Mouse (Mus musculus): ENCODE data around the gene Pdpk1. TPM values are rescaled to one million over a fixed set of nuclear protein-coding genes. Genes with fewer than 3 reads are reported as not detected.
"Not testable (repeated sequence)": the region's sequence is repeated elsewhere in the genome, so short reads cannot be mapped to it uniquely, and the experiment has no call there.

Pdpk1 gene
- polyA plus RNA-seq, 1 experiment from 2014 or later: 41.2 TPM

DNA sequence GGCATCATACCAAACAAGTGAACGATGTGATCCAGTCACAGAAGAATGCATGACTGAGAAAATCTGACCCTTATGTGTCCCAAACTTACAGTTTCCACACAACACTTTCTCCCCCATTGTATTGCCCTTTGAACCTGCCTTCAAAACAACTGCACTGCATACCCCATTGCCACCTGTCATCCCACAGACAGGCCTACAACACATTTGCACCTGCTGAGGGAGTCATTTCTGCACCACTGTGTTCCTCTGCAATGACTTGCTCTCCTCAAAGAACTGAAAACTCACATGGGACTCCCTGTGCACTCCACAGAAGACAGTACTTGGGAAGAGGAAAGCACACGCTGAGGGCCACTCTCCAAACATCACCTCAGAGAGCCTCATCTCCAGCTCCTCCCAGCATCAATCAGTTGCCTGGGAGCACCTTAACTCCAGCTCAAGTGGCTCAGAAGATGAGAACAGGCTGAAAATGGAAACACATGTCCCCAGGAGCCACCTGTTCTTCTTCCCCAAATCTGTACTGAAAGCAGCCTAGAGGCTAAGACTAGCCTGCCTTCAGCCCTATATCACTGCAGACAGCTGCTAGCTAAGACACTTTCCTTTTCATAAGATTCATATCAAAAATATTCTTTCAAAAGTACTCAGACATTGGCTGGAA is 13.4 kb downstream of the Pdpk1 start:
- Histone ChIP-seq H3K36me3 (ENCODE audit: control insufficient read depth, insufficient read depth, low read length) (no peaks in the 10 kb centered on the region), H3K27ac (ENCODE audit: low read depth, low read length) (no peak overlapping the region), H3K4me3 (ENCODE audit: low read depth, low read length) (no peak overlapping the region), H3K9ac (ENCODE audit: low read length) (no peak overlapping the region), H3K4me2 (no peak overlapping the region), H3K4me1 (ENCODE audit: control insufficient read depth, insufficient read depth, low read length) (peaks cover 16% of the 10 kb centered on the region), H3K27me3 (ENCODE audit: control insufficient read depth, insufficient read depth, low read length) (no peaks in the 10 kb centered on the region), H3K9me3 (ENCODE audit: control insufficient read depth, low read length) (no peaks in the 10 kb centered on the region)
- DNase-seq (ENCODE audit: low spot score, missing footprints) (no peak), ATAC-seq (ENCODE audit: low FRiP score) (no peak)
- 91% methylated on average over 2 of the region's 2 CpGs for WGBS

DNA sequence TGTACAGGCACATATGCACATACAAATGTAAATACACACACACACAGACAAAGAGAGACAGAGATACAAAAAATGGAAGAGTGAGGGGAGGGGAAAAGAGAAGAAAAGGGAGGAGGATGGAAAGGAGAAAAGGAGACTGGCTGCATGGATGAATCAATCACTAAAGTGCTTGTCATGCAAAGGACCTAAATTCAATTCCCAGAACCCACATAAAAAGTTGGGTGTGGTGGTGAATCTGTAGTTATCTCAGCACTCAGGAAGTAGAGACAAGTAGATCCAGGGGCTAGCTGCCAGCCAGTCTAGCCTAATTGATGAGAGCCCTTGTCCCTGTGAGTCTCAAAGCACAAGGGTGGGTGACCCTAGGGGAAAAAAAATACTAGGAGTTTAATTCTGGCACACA is 16.7 kb downstream of the Pdpk1 start:
- no peaks in the 10 kb centered on the region for H3K36me3 ChIP-seq (ENCODE audit: control insufficient read depth, insufficient read depth, low read length)
- no peak overlapping the region for H3K27ac ChIP-seq (ENCODE audit: low read depth, low read length)
- H3K4me2 ChIP-seq: no peak overlapping the region
- no peaks in the 10 kb centered on the region for H3K4me1 ChIP-seq (ENCODE audit: control insufficient read depth, insufficient read depth, low read length)
- H3K9ac ChIP-seq (ENCODE audit: low read length): no peak overlapping the region
- DNase-seq (ENCODE audit: low spot score, missing footprints) (no peak), ATAC-seq (ENCODE audit: low FRiP score) (no peak)
- H3K9me3 ChIP-seq (ENCODE audit: control insufficient read depth, low read length): no peaks in the 10 kb centered on the region
- no peaks in the 10 kb centered on the region for H3K27me3 ChIP-seq (ENCODE audit: control insufficient read depth, insufficient read depth, low read length)
- no peak overlapping the region for H3K4me3 ChIP-seq (ENCODE audit: low read depth, low read length)

GRCm38 (mm10) chr17:24132919-24133318 is 17.8 kb downstream of the Pdpk1 start:
- DNase-seq (ENCODE audit: low spot score, missing footprints); H3K27ac ChIP-seq (ENCODE audit: low read depth, low read length); H3K9me3 ChIP-seq (ENCODE audit: control insufficient read depth, low read length); H3K9ac ChIP-seq (ENCODE audit: low read length); H3K36me3 ChIP-seq (ENCODE audit: control insufficient read depth, insufficient read depth, low read length); H3K27me3 ChIP-seq (ENCODE audit: control insufficient read depth, insufficient read depth, low read length); H3K4me3 ChIP-seq (ENCODE audit: low read depth, low read length); H3K4me1 ChIP-seq (ENCODE audit: control insufficient read depth, insufficient read depth, low read length); ATAC-seq (ENCODE audit: low FRiP score); H3K4me2 ChIP-seq: not testable (repeated sequence)
- WGBS: 88% methylated on average over 4 of the region's 4 CpGs

- H3K9ac ChIP-seq (ENCODE audit: low read length): no peak overlapping the region
- ATAC-seq (ENCODE audit: low FRiP score): no peak
- H3K4me2 ChIP-seq: no peak overlapping the region
- WGBS: 93% methylated on average over 3 of the region's 3 CpGs
- no peaks in the 10 kb centered on the region for H3K27me3 ChIP-seq (ENCODE audit: control insufficient read depth, insufficient read depth, low read length)
- H3K36me3 ChIP-seq (ENCODE audit: control insufficient read depth, insufficient read depth, low read length): no peaks in the 10 kb centered on the region
- H3K9me3 ChIP-seq (ENCODE audit: control insufficient read depth, low read length): no peaks in the 10 kb centered on the region
- no peaks in the 10 kb centered on the region for H3K4me1 ChIP-seq (ENCODE audit: control insufficient read depth, insufficient read depth, low read length)
- H3K4me3 ChIP-seq (ENCODE audit: low read depth, low read length): no peak overlapping the region
- no peak overlapping the region for H3K27ac ChIP-seq (ENCODE audit: low read depth, low read length)
- no peak for DNase-seq (ENCODE audit: low spot score, missing footprints)
Measured at GRCm38 (mm10) chr17:24131570-24131969, 19.2 kb downstream of the Pdpk1 start.

- not testable (repeated sequence) for H3K4me1 ChIP-seq (ENCODE audit: control insufficient read depth, insufficient read depth, low read length); H3K9ac ChIP-seq (ENCODE audit: low read length); ATAC-seq (ENCODE audit: low FRiP score); H3K36me3 ChIP-seq (ENCODE audit: control insufficient read depth, insufficient read depth, low read length); H3K4me2 ChIP-seq; H3K27ac ChIP-seq (ENCODE audit: low read depth, low read length); DNase-seq (ENCODE audit: low spot score, missing footprints); H3K4me3 ChIP-seq (ENCODE audit: low read depth, low read length); H3K27me3 ChIP-seq (ENCODE audit: control insufficient read depth, insufficient read depth, low read length); H3K9me3 ChIP-seq (ENCODE audit: control insufficient read depth, low read length)
- WGBS: 82% methylated on average over 4 of the region's 4 CpGs
Measured at GRCm38 (mm10) chr17:24129246-24129645, 21.5 kb downstream of the Pdpk1 start.

DNA sequence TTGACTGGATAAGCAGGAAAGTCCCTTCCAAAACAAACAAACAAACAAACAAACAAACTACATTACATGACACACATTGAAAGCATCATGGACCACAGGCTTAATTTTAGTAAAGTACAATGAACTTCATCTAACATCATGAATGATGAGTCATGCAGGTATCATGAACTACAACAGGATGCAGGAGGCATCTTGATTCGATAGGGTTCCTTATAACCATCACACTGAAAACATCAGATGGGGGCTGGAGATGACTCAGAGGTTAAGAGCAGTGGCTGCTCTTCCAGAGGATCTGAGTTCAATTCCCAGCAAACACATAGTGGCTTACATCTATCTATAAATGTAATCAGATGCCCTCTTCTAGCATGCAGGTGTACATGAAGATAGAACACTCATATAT is 23.1 kb downstream of the Pdpk1 start:
- no peak overlapping the region for H3K4me3 ChIP-seq (ENCODE audit: low read depth, low read length)
- H3K9me3 ChIP-seq (ENCODE audit: control insufficient read depth, low read length): no peaks in the 10 kb centered on the region
- no peaks in the 10 kb centered on the region for H3K4me1 ChIP-seq (ENCODE audit: control insufficient read depth, insufficient read depth, low read length)
- no peak for DNase-seq (ENCODE audit: low spot score, missing footprints)
- H3K27ac ChIP-seq (ENCODE audit: low read depth, low read length): no peak overlapping the region
- no peaks in the 10 kb centered on the region for H3K36me3 ChIP-seq (ENCODE audit: control insufficient read depth, insufficient read depth, low read length)
- 97% methylated on average over 1 of the region's 1 CpGs for WGBS
- no peaks in the 10 kb centered on the region for H3K27me3 ChIP-seq (ENCODE audit: control insufficient read depth, insufficient read depth, low read length)
- H3K9ac ChIP-seq (ENCODE audit: low read length): no peak overlapping the region
- no peak overlapping the region for H3K4me2 ChIP-seq
- ATAC-seq (ENCODE audit: low FRiP score): no peak

DNA sequence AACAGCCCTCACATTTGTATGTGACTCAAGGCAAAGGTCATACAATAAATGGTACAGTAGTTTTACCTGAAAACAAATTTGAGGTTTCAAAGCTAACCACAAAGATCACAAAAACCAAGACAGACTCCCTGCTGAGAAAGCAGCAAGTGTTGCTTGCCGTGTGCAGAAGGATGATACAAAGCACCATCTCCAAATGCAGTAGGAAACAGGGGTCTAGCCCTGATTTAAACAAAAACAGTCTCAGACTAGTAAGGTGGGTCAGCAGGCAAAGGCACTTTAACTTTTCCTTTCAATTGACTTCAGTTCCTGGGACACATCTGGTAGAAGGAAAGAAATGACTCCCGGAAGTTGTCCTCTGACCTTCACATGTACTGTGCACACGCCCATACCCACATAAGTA is 23.9 kb downstream of the Pdpk1 start:
- no peak for DNase-seq (ENCODE audit: low spot score, missing footprints)

GRCm38 (mm10) chr17:24119446-24119845 is 31.3 kb downstream of the Pdpk1 start:
- Histone ChIP-seq H3K36me3 (ENCODE audit: control insufficient read depth, insufficient read depth, low read length) (no peaks in the 10 kb centered on the region), H3K4me3 (ENCODE audit: low read depth, low read length) (no peak overlapping the region), H3K4me1 (ENCODE audit: control insufficient read depth, insufficient read depth, low read length) (no peaks in the 10 kb centered on the region), H3K4me2 (no peak overlapping the region), H3K9me3 (ENCODE audit: control insufficient read depth, low read length) (no peaks in the 10 kb centered on the region), H3K27me3 (ENCODE audit: control insufficient read depth, insufficient read depth, low read length) (no peaks in the 10 kb centered on the region), H3K9ac (ENCODE audit: low read length) (no peak overlapping the region), H3K27ac (ENCODE audit: low read depth, low read length) (no peak overlapping the region)
- DNase-seq (ENCODE audit: low spot score, missing footprints) (no peak), ATAC-seq (ENCODE audit: low FRiP score) (no peak)
- 90% methylated on average over 3 of the region's 3 CpGs for WGBS

More for the DNA sequence above, 23.9 kb downstream of the Pdpk1 start:
- Histone ChIP-seq H3K27me3 (ENCODE audit: control insufficient read depth, insufficient read depth, low read length) (no peaks in the 10 kb centered on the region), H3K9me3 (ENCODE audit: control insufficient read depth, low read length) (no peaks in the 10 kb centered on the region), H3K27ac (ENCODE audit: low read depth, low read length) (no peak overlapping the region), H3K4me3 (ENCODE audit: low read depth, low read length) (no peak overlapping the region), H3K36me3 (ENCODE audit: control insufficient read depth, insufficient read depth, low read length) (no peaks in the 10 kb centered on the region), H3K4me1 (ENCODE audit: control insufficient read depth, insufficient read depth, low read length) (no peaks in the 10 kb centered on the region), H3K9ac (ENCODE audit: low read length) (no peak overlapping the region), H3K4me2 (no peak overlapping the region)
- 78% methylated on average over 3 of the region's 3 CpGs for WGBS
- ATAC-seq (ENCODE audit: low FRiP score): no peak

GRCm38 (mm10) chr17:24113031-24113430 is 37.7 kb downstream of the Pdpk1 start:
- DNase-seq (ENCODE audit: low spot score, missing footprints) (no peak), ATAC-seq (ENCODE audit: low FRiP score) (no peak)
- H3K9me3 ChIP-seq (ENCODE audit: control insufficient read depth, low read length): no peaks in the 10 kb centered on the region
- H3K27ac ChIP-seq (ENCODE audit: low read depth, low read length): no peak overlapping the region
- H3K36me3 ChIP-seq (ENCODE audit: control insufficient read depth, insufficient read depth, low read length): no peaks in the 10 kb centered on the region
- H3K27me3 ChIP-seq (ENCODE audit: control insufficient read depth, insufficient read depth, low read length): no peaks in the 10 kb centered on the region
- H3K4me2 ChIP-seq: no peak overlapping the region
- no peaks in the 10 kb centered on the region for H3K4me1 ChIP-seq (ENCODE audit: control insufficient read depth, insufficient read depth, low read length)
- H3K9ac ChIP-seq (ENCODE audit: low read length): no peak overlapping the region
- H3K4me3 ChIP-seq (ENCODE audit: low read depth, low read length): no peak overlapping the region
- WGBS: 88% methylated on average over 4 of the region's 4 CpGs

All from midbrain, embryonic 11.5 days (tissue).